Mouse (Mus musculus): ENCODE data around the gene Tns3. TPM values are rescaled to one million over a fixed set of nuclear protein-coding genes. Genes with fewer than 3 reads are reported as not detected.

The Tns3 gene
- total and polyA plus RNA-seq, 2 experiments, result 12.8 to 15.3 TPM

DNA sequence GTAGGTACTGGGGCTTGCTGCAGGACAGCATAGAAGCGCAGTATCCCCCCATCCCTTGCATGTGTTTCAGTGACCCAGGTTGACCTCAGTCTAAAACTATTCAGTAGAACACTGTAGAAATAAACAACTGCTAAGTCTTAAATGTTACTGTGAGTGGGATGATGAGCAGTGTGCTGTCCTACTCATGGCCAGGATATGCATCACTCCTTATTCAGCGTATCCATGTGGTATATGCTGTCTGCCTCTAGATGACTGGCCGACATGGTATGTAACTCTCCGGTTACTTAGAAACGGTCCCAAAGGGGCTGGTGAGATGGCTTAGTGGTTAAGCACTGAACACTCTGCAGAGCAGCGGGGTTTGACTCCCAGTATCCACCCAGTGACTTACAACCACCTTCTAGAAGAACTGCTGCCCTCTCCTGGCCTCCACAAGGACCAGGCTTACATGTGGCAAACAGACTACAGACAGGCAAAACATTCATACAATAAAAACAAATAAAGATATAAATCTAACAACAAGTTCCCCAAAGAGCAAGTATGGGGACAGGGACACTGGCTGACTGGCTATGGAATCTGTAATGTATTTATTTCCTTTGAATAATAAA lies 212.6 kb downstream of the Tns3 start:
- DNase-seq (ENCODE audit: extremely low read depth, low read depth, low spot score), result no peak
- 92% methylated on average over 6 of the region's 6 CpGs for WGBS

DNA sequence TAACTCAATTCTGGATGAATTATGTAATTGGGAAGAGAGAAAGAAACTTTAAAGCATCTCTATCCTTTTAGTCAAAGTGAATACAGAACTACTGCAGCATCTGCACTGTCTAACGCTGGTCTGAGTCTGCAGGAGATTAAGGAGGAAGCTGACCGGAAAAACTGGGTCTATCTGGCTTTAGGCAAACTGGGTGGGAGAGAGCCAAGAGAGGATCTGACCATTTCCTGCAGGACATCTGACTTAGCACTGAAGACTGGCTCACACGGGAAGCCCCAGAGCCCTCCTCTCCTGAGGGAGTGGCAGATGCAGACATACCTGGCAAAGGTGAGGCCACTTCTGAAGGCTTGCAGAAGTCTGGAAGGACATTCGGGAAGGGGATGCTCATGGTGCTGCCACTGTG lies 213.8 kb downstream of the Tns3 start:
- no peaks in the 10 kb centered on the region for H3K27me3 ChIP-seq (ENCODE audit: control insufficient read depth, insufficient read depth, low read length)
- peak; percentile 21 for DNase-seq (ENCODE audit: extremely low read depth, low read depth, low spot score)
- no peaks in the 10 kb centered on the region for H3K4me1 ChIP-seq (ENCODE audit: control insufficient read depth, insufficient read depth, low read length)
- no peak overlapping the region for H3K4me3 ChIP-seq (ENCODE audit: insufficient read depth, low read depth, low read length)
- peaks cover 22% of the 10 kb centered on the region; the same call in 1 of the 2 replicates for H3K36me3 ChIP-seq (ENCODE audit: control insufficient read depth, insufficient read depth, low read length)
- H3K27ac ChIP-seq (replicated peaks; ENCODE audit: insufficient read depth, low read depth, low read length), result peak overlapping the region; percentile 39
- no peak overlapping the region for H3K9ac ChIP-seq (ENCODE audit: low read depth, low read length)
- H3K79me2 ChIP-seq (ENCODE audit: control insufficient read depth, insufficient read depth, low read length), result no peaks in the 10 kb centered on the region; the same call in 1 of the 2 replicates
- no peak for TF ChIP-seq POLR2A (IDR thresholded peaks at IDR 0.05; ENCODE audit: extremely low read depth, insufficient read depth, low read length)
- no peak for TF ChIP-seq CTCF (IDR thresholded peaks at IDR 0.05; ENCODE audit: low read depth, low read length)
- WGBS, result 73% methylated on average over 4 of the region's 4 CpGs

More for the DNA sequence above, 212.6 kb downstream of the Tns3 start:
- H3K4me3 ChIP-seq (ENCODE audit: insufficient read depth, low read depth, low read length), result no peak overlapping the region
- peaks cover 4% of the 10 kb centered on the region; the same call in 1 of the 2 replicates for H3K79me2 ChIP-seq (ENCODE audit: control insufficient read depth, insufficient read depth, low read length)
- H3K27ac ChIP-seq (replicated peaks; ENCODE audit: insufficient read depth, low read depth, low read length), result no peak overlapping the region
- H3K36me3 ChIP-seq (ENCODE audit: control insufficient read depth, insufficient read depth, low read length), result peaks cover 21% of the 10 kb centered on the region; the same call in 1 of the 2 replicates
- no peaks in the 10 kb centered on the region for H3K27me3 ChIP-seq (ENCODE audit: control insufficient read depth, insufficient read depth, low read length)
- peaks cover 2% of the 10 kb centered on the region; the same call in 1 of the 2 replicates for H3K4me1 ChIP-seq (ENCODE audit: control insufficient read depth, insufficient read depth, low read length)
- TF ChIP-seq POLR2A (IDR thresholded peaks at IDR 0.05; ENCODE audit: extremely low read depth, insufficient read depth, low read length), result no peak
- TF ChIP-seq CTCF (IDR thresholded peaks at IDR 0.05; ENCODE audit: low read depth, low read length), result peak; percentile 12; the same call in 1 of the 2 replicates
- H3K9ac ChIP-seq (ENCODE audit: low read depth, low read length), result no peak overlapping the region

DNA sequence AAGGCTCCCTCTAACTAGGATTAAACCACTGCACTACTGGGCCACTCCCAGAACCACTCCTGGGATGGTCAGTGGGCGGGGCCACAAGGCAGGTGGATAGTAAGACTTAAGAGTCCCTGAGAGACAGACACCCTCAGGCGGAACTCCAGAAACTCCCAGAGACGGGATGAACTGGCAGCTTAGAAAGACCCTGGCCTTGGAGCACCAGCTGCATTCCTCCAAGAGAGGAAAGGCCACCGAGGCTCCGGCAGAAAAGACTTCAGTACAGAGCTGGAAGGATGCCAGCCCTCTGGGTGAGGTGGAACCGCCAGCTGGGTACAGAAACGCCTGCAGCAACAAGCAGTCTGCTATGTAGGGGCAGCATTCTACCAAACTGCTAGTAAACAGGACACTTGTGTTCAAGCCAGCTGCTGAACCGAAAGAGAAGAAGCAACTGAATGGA lies 218.4 kb downstream of the Tns3 start:
- no peak for TF ChIP-seq POLR2A (IDR thresholded peaks at IDR 0.05; ENCODE audit: extremely low read depth, insufficient read depth, low read length)
- no peak for TF ChIP-seq CTCF (IDR thresholded peaks at IDR 0.05; ENCODE audit: low read depth, low read length)
- Histone ChIP-seq H3K4me1 (ENCODE audit: control insufficient read depth, insufficient read depth, low read length) (no peaks in the 10 kb centered on the region; the same call in 1 of the 2 replicates), H3K79me2 (ENCODE audit: control insufficient read depth, insufficient read depth, low read length) (no peaks in the 10 kb centered on the region), H3K36me3 (ENCODE audit: control insufficient read depth, insufficient read depth, low read length) (peaks cover 45% of the 10 kb centered on the region), H3K27me3 (ENCODE audit: control insufficient read depth, insufficient read depth, low read length) (no peaks in the 10 kb centered on the region), H3K4me3 (ENCODE audit: insufficient read depth, low read depth, low read length) (no peak overlapping the region), H3K27ac (replicated peaks; ENCODE audit: insufficient read depth, low read depth, low read length) (no peak overlapping the region), H3K9ac (ENCODE audit: low read depth, low read length) (no peak overlapping the region)
- 71% methylated on average over 8 of the region's 8 CpGs for WGBS
- peak; percentile 37 for DNase-seq (ENCODE audit: extremely low read depth, low read depth, low spot score)

DNA sequence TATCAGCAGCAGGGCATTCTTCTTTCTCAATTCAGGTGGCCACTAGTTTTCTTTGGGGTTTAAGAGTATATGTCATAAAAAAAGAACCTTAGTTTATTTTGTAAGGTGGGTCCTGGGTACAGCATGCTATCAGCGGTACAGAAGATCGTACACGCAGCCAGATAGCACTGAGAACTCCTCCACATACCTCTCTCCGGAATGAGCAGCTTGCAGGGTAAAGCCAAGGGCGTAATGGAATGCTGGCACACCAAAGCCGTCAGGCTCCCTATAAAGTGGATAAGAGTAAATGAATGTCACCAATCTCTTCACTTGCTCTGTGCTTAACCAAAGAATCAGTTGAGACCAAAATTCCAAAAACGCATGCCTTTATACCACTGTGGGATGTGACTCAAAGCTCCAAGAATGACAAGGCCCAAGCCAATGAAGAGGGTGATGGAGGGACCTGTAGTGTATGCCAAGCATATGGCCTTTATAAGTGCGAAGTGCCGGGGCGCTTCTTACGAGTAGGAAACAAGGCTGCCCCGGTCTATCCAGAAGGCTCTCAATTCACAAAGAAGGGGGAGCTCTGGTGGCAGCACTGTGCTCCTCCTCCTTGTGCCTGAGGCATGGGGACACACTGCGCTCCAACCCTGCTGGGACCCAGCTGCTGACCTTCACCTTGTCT lies 219.4 kb downstream of the Tns3 start:
- Histone ChIP-seq H3K4me3 (ENCODE audit: insufficient read depth, low read depth, low read length) (no peak overlapping the region), H3K27me3 (ENCODE audit: control insufficient read depth, insufficient read depth, low read length) (no peaks in the 10 kb centered on the region), H3K4me1 (ENCODE audit: control insufficient read depth, insufficient read depth, low read length) (no peaks in the 10 kb centered on the region; the same call in 1 of the 2 replicates), H3K9ac (ENCODE audit: low read depth, low read length) (no peak overlapping the region), H3K27ac (replicated peaks; ENCODE audit: insufficient read depth, low read depth, low read length) (no peak overlapping the region), H3K79me2 (ENCODE audit: control insufficient read depth, insufficient read depth, low read length) (no peaks in the 10 kb centered on the region), H3K36me3 (ENCODE audit: control insufficient read depth, insufficient read depth, low read length) (peaks cover 43% of the 10 kb centered on the region)
- 90% methylated on average over 13 of the region's 13 CpGs for WGBS
- TF ChIP-seq POLR2A (IDR thresholded peaks at IDR 0.05; ENCODE audit: extremely low read depth, insufficient read depth, low read length) (no peak), CTCF (IDR thresholded peaks at IDR 0.05; ENCODE audit: low read depth, low read length) (no peak)
- DNase-seq (ENCODE audit: extremely low read depth, low read depth, low spot score), result no peak

DNA sequence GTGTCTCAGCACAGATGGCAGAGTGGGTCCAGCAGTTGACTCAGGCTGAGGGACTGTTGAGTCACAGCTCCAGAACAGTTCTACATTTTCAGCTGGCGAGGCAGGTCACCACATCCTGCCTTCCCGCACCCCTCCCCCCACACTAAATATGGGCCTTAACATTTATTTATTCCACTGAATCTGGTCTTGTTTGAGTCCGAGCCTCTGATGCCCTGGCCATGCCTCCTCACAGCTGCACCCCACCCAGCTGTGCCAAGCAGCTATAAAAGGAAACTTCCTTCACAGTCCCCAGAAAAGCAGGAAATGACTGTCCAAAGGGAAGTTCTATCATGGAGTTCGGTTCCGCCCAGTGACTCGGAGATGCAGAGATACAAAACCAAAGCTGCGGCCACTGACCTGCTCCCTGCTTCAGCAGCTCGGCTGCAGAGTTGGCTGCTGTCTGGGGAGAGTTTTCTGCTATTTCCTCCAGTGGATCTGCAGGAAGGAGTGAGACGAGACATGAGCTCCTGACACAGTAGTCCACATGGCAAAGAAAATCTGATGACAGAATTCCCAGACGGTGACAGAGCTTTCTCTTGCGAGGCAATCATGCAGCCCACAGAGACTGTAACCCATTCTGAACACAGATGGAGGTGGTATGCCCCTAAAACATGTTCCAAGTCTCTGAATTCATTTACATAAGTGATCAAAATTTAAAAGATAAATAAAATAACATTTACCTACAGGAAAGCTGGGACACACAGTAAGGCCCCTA lies 220.6 kb downstream of the Tns3 start:
- no peaks in the 10 kb centered on the region; the same call in 1 of the 2 replicates for H3K4me1 ChIP-seq (ENCODE audit: control insufficient read depth, insufficient read depth, low read length)
- peak; percentile 39 for DNase-seq (ENCODE audit: extremely low read depth, low read depth, low spot score)
- peaks cover 38% of the 10 kb centered on the region for H3K36me3 ChIP-seq (ENCODE audit: control insufficient read depth, insufficient read depth, low read length)
- no peak overlapping the region for H3K4me3 ChIP-seq (ENCODE audit: insufficient read depth, low read depth, low read length)
- H3K27me3 ChIP-seq (ENCODE audit: control insufficient read depth, insufficient read depth, low read length), result no peaks in the 10 kb centered on the region
- TF ChIP-seq CTCF (IDR thresholded peaks at IDR 0.05; ENCODE audit: low read depth, low read length) (no peak), POLR2A (IDR thresholded peaks at IDR 0.05; ENCODE audit: extremely low read depth, insufficient read depth, low read length) (no peak)
- 74% methylated on average over 11 of the region's 11 CpGs for WGBS
- H3K9ac ChIP-seq (ENCODE audit: low read depth, low read length), result no peak overlapping the region
- H3K27ac ChIP-seq (replicated peaks; ENCODE audit: insufficient read depth, low read depth, low read length), result peak overlapping the region; percentile 32; the same call in 1 of the 2 replicates
- H3K79me2 ChIP-seq (ENCODE audit: control insufficient read depth, insufficient read depth, low read length), result no peaks in the 10 kb centered on the region
